Mouse (Mus musculus) kidney, adult 9 months (tissue): ENCODE measurements around the gene Shc4.

Source experiments
- DNase-seq: peaks from one replicate; pipeline ENCODE4 v3.0.0; 2022

Shc4 gene

DNA sequence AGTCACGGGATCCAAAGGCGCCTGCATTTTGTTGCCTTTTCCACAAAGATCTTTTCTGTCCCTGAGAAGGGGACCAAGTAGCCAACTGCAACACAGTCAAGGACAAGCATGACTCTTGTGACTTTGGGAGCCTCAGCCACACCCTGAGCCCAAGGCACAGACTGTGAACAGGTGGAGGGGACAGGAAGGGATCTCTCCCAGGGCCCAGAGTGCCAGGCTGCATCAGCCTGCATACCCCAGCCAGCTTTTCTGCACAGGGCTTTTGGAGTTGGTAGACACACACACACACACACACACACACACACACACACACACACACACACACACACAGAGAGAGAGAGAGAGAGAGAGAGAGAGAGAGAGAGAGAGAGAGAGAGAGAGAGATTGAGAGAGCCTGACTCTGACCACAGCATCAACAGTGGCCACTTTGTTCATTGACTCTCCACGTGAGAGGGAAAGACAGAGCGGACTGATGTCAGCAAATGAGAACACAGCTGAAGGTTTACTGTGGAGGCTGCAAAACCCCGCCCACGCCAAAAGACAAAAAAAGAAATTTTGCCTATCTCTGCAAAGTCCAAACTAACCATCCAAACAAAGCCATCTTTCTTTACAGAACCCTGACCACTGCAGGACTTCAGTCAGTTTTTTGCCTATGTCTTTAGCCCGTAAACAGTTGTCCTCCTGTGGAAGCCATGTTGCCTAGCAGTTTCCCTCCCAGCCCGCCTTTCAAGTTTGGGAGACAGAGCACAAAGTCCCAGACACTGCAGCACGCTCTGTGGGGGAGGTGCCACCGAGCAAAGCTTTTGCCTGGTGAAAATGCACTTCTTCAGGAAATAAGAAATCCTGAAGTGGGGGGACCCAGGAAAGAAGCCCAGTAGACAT lies 39.1 kb downstream of the Shc4 start:
- no peak for DNase-seq

DNA sequence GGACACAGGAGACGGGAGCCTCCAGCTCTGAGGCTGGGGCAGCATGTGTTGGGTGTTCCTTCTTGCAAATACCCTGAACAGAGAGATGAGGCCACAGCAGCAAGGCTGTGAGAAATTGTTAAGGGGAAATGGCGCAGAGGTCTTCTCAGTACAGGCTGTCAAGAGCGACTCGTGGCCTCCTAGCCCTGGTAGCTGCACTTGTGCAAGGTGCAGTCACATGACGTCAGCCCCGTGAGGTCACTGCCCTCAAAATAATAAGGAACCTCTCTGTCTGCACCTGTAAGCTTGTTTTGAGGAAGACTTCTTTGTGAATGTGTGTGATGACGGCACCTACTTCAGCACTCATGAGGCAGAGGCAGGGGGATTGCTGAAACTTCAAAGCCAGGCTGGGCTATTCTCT lies 40.1 kb downstream of the Shc4 start:
- DNase-seq: no peak

DNA sequence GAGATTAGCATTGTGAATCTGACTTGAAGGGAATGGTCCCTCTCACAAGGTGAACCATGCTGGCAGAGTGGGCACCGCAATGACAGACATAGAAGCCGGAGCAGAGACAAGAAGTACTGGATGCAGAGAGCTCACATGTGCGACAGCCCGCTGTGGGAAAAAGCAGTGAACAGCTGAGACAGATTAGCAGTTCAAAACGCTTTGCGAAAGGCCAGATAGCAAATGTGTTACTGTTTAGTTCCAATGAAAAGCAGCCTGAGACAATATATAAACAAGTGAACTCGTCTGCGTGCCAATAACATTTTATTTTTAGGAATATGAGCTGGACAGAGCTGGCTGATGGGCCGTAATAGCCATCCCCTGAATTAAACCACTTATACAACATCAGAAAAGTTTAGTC lies 42.1 kb downstream of the Shc4 start:
- DNase-seq: no peak

DNA sequence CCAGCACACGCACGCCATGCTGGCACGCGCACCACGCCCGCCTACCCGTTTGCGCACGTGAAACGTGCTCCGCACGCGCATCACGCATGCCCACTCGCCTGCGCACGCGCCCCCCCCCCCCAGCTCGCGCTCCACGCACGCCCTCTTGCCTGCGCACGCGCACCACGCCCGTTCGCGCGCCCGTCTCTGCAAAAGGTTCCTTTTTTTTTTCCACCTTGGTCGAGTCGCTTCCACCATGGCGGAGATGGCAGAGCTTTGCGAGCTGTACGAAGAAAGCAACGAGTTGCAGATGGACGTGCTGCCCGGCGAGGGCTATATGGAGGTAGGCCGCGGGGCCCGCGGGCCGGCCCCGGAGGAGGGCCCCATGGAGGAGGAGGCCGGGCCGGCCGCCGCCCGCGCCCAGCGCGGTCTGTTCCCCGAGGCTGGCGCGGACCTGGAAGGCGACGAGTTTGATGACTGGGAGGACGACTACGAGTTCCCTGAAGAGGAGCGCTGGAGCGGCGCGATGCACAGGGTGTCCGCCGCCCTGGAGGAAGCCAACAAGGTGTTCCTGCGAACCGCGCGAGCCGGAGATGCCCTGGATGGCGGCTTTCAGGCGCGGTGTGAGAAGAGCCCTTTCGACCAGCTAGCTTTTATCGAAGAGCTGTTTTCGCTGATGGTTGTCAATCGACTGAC lies 50.9 kb downstream of the Shc4 start, which contains the start of gene Eid1:
TSS of gene Eid1 (plus strand) at position 139 of the 675 bp plus-strand sequence.
- DNase-seq: peak; percentile 71

DNA sequence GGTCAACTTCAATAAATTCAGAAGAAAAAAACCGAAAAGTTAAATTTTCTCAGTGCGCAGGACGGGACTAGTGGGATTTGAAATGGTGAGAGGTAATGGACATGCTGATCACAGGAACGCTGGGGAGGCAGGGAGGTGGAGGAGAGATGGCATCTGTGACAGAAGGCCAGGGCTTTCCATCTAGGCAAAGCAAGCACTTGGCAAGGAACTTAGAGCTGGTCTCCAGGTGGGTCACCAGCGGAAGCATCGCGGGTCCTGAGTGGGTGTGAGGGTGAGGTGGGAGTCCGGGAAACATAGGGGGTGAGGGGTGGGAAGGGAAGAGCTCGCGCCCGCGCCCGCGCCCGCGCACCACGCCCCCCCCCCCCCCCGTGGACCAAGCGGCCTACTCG lies 51.4 kb downstream of the Shc4 start:
- DNase-seq: peak; percentile 28

DNA sequence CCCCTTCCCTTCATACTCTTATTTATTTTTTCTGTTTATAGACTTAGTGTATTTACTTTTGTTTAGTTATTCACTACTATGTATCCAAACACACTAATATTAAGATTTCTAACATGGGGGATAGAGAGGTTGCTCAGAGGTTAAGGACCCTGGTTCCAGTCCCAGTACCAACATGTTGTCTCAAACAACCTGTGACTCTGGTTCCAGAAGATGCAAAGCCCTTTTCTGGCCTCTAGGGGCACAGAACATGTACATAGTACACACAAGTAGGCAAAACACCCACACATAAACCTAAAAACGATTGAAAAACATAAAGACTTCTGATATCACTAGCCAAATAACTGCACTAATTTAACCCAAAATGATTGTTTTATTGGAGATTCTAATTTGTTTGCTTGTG lies 53.1 kb downstream of the Shc4 start:
- peak; percentile 6 for DNase-seq

DNA sequence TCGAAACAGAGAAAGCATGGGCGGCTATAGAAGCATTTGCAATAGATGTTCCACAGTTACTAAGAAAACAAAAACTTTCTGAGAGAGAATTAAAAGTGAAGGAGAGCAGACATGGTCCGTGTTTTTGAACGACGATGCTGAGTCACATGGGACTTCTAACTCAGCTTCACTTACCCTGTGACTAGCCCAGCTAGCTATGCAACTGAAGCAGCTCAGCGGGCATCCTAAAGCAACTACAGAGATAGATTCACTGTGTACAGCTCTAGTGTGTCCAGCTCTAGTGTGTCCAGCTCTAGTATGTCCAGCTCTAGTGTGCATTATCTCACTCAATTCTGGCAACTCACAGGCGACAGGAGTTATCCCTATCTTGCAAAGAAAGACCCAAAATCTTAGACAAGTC lies 56.2 kb downstream of the Shc4 start:
- DNase-seq: no peak

DNA sequence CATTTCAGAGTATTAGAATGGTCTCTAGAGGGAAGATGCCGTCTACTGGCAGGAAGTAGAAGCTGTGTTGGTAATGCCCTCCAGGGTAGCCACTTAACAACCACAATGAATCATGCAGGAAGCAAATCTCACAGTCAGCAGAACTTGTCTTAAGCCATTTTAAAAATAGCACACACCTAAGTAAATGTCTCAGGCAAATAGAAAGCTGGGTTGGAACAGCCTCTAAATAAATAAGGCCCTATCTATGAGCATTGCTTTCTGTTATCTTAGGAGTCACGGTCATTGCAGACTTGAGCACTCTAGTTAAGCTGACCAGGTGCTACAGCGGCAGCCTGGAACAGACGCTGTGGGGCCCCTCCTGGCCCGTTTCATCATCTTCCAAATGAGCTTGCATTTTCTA lies 56.8 kb downstream of the Shc4 start:
- peak; percentile 8 for DNase-seq

DNA sequence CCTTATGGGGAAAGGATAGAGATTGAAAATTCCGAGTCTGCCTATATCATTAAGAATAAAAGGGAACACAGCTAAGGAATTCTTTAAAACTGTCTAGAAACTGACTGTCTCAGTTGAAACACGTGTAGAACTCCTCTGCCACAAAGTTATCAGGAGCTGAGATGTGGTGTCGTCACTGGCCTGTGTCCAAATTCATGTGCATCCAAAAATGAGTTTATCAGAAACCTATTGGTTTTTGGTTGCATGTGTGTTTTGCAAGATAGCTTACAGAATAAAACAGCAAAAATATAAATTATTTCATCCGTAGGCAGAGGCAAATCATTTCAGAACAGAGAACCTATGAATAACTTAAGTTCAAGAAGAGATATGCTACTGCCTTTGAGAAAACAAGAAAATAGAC lies 57.3 kb downstream of the Shc4 start:
- DNase-seq: no peak

DNA sequence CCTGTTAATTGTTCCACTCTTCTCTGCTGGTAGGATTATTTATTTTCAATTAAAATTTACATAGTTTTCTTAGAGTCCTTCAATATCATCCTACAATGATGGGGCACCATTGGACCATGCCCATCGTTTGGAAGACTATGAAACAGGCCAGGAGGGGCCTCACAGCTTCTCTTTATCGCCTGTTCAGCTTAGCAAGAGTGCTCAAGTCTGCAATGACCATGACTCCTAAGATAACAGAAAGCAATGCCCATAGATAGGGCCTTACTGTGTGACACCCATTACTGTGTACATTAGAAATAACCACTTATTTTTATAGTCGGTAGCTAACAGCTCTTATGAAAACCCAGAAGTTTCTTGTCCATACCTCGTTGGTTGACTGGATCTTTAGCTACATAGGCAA lies 58.0 kb downstream of the Shc4 start:
- DNase-seq: no peak

DNA sequence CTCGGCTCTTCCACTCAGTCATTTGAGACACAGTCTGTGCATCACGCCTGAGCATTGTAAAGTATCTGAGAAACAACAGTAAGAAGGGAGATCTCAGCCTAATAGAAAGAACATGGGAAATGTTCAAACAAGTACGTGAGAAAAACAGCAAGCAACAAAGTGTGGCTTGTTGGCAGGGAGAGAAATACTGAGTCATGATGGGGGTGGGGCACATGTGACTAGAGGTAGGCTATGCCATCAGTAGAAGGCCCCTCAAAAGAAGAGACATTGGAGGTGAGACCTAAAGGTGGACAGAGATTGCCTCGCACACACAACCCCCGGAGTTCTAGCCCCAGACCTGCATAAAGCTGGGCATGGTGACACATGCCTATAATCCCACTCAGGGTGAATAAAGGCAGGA lies 58.7 kb downstream of the Shc4 start:
- DNase-seq: no peak

DNA sequence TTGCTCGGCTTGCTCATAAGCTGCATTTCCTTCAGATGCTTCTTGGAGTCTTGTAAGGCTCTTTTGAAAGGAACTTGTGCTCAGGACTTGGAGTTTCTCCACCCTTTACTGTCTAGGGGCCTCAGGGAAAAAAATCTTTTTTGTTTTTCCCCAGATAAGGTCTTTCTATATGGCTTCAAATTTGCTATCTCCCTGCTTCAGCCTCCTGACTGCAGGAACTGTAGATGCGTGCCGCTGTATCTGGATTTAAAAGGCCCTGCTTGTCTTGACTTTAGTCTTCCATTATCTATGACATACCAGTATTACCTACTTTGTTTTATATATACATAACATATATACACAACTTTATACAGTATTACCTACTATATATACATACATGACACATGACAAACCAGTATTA lies 61.4 kb downstream of the Shc4 start:
- DNase-seq: no peak

DNA sequence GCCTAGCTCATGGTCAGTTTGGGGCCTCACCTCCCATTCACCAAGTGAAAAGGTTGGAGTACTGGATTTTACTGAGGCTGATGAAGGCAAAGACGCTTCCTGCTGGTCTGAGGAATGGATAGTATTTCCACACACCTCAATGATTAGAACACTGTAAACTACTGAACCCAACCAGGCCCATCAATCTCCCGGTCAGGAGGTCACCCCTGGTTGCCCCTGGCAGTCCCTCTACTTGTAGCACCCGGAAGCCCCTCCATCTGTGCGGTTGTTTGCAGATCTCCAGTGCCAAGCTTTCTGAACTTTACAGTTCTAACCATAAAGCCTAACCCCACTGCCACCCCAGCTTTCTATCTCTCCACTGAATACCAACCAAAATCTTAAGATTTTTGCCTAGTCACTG lies 62.8 kb downstream of the Shc4 start:
- DNase-seq: no peak

DNA sequence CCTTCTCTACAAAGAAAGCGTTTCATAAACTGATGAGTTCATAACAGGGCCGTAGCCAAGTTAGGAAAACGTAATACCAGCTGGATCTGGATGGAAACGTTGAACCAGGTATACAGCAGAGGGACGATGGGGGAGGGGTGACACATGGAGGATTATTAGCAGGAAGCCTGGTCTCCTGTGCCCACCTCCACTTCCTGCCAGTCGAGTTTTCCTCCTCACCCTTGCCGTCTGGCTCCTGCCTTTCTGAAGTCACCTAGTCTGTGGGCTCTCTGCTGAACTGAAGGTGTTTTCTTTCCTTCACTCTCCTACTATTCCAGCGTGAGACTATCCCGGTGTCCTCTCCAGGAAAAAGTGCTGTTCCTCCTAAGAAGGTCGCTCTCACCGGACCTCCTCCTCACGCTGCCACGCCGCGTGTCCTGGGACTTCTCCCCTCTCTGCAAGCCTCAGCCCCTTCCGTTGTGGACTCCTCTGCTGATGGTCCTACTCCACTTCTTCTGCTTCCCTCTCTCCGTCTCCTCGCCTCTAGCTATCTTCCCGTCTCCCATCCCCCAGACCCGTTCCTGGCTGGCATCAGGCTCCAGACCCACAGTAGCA lies 63.3 kb downstream of the Shc4 start:
- DNase-seq: no peak

DNA sequence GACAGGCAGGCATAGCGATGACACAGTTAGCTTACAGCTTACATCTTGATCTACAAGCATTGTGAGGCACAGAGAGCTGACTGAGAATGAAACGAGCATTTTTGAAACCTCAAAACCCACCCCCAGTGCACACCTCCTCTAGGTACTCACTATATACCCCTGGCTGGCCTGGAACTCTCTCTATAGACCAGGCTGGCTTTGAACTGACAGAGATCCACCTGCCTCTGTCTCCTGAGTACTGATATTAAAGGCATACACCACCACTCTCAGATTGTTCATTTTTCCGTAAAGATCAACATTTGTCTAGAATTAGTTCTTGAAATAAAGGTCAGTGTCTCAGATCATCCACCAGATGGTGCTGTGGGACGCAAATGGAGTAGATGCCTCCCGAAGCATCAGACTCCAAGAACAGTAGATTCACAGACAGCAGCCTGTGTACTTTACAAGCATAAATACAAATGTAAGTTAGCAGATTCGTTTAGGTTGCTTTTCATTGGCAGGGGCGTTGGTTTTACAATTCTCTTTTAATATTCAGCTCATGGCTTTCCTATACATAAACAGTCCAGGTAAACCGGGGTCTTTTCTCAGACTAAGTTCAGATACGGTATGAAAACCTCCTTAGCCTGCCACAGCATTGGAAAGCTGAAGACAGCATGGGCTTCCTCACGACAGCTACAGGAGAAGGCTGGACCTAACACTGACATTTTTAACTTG lies 64.0 kb downstream of the Shc4 start:
- DNase-seq: peak; percentile 69

DNA sequence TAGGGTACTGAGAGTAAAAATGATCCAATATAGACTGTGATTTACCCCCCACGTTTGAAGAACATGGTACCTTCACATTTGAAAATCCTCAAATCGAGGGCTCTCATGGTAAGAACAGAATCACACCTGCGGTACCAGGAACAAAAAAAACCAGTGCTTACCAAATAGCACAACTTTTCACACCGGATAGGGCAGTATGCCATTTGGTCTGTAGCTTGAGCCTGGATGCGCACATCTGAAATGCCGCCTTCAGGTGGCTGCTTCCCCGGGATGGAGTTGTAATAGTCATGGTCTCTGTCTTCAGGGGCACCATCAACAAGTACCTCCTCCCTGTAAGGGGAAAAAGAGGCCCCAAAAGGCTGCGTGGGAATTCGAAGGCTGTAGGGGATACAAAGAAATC lies 68.6 kb downstream of the Shc4 start:
- DNase-seq: no peak

DNA sequence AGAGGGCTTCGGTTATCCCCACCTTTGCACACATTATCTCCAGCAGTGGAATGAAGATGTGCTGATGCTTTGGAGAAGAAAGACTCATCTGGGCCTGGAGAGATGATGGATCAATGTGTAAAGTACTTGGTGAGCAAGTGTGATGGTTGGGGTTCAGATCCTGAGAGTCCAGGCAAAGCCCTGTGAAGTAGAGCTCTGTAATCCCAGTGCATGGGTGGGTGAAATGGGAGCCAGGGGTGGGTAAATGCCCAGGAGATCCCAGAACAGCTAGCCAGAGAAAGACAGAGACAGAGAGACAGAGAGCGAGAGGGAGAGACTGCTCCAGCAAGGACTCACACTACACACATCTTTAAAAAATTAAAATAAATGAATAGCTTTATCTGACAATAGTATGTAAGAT lies 70.7 kb downstream of the Shc4 start:
- DNase-seq: no peak

DNA sequence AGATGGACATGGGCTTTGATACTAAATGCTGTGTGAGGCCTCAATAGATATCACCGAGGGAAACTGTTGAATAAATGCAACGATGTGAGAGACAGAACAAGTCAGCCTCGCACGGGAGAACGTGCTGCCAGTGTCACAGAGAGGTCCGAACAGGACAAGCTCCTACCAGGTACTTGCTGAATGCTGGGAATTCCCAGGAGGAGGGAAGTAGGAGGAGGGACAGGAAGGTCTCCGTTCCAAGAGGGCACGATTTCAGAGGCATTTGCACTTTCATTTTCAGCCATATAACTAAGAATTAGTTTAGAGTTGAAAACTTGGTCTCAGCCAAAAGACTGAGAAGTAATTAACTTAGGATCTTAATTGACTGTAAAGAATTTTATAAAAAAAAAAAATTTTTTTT lies 72.4 kb downstream of the Shc4 start:
- DNase-seq: peak; percentile 20

DNA sequence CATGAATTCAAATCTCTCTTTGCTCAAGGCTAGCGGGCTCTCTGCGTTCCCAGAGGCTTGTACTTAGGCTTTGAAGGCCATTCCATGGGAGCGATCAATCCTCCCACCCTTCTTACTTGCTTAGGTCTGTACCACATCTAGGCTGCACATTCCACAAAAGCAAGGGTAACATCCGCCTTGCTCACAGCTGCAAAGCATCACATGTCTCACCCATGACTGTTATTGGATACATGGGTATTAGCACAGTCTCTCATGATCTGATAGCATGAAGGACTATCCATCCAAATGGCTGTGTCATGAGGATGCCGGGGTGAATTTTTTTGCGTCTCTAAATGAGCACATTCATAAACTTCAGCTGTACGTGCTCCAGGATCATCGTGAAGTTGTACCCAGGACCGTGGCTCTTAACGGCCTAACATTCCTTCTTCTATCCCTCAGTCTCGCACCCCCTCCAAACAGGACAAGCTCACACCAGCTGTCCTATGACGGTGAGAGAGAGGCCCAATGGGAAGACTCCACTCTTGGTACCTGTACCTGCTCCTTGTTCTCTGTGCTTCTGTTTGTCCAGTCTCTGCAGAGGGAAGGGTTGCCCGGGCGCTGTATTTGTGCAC lies 73.1 kb downstream of the Shc4 start:
- DNase-seq: no peak

DNA sequence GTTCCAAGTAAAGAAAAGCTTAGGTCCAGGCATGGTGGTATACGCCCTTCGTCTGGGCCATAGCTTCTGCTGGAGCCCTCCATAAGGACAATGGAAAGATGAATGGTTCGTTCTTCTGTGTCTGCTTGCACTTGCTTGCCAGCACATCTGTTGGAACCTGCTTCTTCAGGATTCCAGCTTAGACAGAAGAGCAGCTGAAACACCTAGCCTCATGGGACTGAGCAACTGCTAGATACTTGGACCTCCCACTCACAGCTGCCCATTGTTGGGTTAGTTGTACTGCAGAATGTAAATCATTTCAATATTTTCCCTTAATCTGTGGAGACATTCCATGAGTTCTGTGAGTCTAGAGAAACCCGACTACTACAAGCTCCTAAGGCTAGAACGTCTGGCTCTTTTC lies 73.9 kb downstream of the Shc4 start:
- DNase-seq: no peak

DNA sequence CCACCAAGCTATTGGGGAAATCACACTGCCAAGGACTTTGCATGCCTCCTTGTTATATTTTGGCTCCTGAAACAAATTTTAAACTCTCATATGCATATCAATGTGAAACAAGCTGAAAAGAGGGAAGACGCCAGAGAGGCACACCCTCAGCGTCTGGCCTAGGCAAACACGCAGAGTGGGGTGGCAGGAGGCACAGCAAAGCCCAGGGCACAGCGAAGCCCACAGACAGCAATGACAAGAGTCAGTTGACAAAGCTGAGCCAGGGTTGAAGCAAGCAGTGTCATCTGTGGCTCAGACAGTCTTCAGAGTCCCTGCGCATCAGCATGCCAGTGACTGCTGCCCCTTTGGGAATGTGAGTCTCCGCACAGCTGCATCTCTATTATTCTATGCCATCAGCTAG lies 79.0 kb downstream of the Shc4 start:
- DNase-seq: no peak

DNA sequence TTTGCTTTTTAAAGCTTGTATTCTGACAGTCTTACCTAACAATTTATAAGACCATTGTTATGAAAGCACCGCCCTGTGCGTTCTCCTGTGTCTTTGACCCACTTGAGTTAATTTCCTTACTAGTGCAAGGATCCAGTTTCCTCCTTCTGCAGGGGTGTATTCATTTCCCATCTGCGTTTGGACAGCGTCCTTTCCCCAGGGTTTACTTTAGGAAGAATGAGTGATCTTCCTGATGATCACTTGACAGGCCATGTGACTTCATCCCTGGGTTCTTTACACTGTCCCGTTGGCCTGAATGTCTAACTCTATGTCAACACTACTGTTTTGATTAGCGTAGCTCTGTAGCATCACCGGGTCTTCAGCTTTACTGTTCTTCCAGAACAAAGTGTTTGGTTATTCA lies 86.6 kb downstream of the Shc4 start:
- DNase-seq: no peak

DNA sequence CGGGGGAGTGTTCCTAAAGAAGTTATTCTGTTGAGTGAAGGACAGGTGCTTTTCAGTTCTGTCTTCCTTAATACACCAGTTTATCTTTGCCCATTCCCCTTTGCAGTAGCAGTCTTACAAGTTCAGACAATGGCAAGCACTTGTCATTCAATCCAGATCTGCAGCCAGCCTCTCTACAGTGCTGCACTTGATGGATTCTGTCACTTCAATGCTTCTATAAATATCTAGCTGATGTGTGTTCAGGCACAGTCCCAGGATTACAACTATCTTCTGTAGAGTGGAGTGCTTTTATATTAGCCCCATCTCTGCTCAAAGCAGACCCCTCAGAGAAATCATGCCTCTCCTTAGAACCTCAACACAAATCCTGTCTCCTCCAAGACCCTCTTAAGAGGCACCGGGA lies 93.9 kb downstream of the Shc4 start:
- DNase-seq: no peak
